Mouse (Mus musculus): ENCODE measurements around the gene Spi1. TPM values are rescaled to one million over a fixed set of nuclear protein-coding genes. Genes with fewer than 3 reads are reported as not detected.
"Not testable (repeated sequence)": the region's sequence is repeated elsewhere in the genome, so short reads cannot be mapped to it uniquely, and the experiment has no call there.

The Spi1 gene
- 3.0 and 3.6 TPM in 2 replicates for polyA plus RNA-seq (2014; fragmentation: Nextera tagmentation; extraction: Ambion mirVana)

- Histone ChIP-seq H3K27me3 (ENCODE audit: control insufficient read depth, insufficient read depth, low read length) (no peaks in the 10 kb centered on the region), H3K4me1 (ENCODE audit: control insufficient read depth, insufficient read depth, low read length) (no peaks in the 10 kb centered on the region), H3K4me3 (ENCODE audit: low read depth, low read length) (no peak within 1 kb of the TSS), H3K36me3 (replicated peaks; ENCODE audit: control insufficient read depth, insufficient read depth, low read depth, low read length) (no peaks in the 10 kb centered on the region), H3K4me2 (ENCODE audit: low read depth, low read length) (no peak within 1 kb of the TSS), H3K9ac (replicated peaks; ENCODE audit: low read length) (no peak within 1 kb of the TSS), H3K27ac (replicated peaks; ENCODE audit: low read depth, low read length) (no peak within 1 kb of the TSS), H3K9me3 (replicated peaks; ENCODE audit: control insufficient read depth, low read length) (no peaks in the 10 kb centered on the region)
- no peak for ATAC-seq (replicated peaks; ENCODE audit: insufficient number of reproducible peaks, low FRiP score, low TSS enrichment, low read depth)
- no peak for DNase-seq (ENCODE audit: low spot score)
- 85% methylated on average over 13 of the region's 13 CpGs for WGBS
Measured at GRCm38 (mm10) chr2:91081775-91082695, at the start of gene Spi1. Spi1 (plus strand) TSS chr2:91082390.

- H3K36me3 ChIP-seq (replicated peaks; ENCODE audit: control insufficient read depth, insufficient read depth, low read depth, low read length): no peaks in the 10 kb centered on the region
- WGBS: 20% methylated on average over 3 of the region's 3 CpGs
- H3K4me1 ChIP-seq (ENCODE audit: control insufficient read depth, insufficient read depth, low read length): no peaks in the 10 kb centered on the region
- no peak overlapping the region for H3K4me2 ChIP-seq (ENCODE audit: low read depth, low read length)
- no peak overlapping the region for H3K27ac ChIP-seq (replicated peaks; ENCODE audit: low read depth, low read length)
- peak; percentile 20 for DNase-seq (ENCODE audit: low spot score)
- no peaks in the 10 kb centered on the region for H3K27me3 ChIP-seq (ENCODE audit: control insufficient read depth, insufficient read depth, low read length)
- H3K9me3 ChIP-seq (replicated peaks; ENCODE audit: control insufficient read depth, low read length): no peaks in the 10 kb centered on the region
- no peak overlapping the region for H3K4me3 ChIP-seq (ENCODE audit: low read depth, low read length)
- H3K9ac ChIP-seq (replicated peaks; ENCODE audit: low read length): no peak overlapping the region
- no peak for ATAC-seq (replicated peaks; ENCODE audit: insufficient number of reproducible peaks, low FRiP score, low TSS enrichment, low read depth)
Measured at GRCm38 (mm10) chr2:91033000-91033399, 49.2 kb upstream of the Spi1 start.

- H3K4me3 ChIP-seq (ENCODE audit: low read depth, low read length): no peak within 1 kb of the TSS
- no peaks in the 10 kb centered on the region for H3K9me3 ChIP-seq (replicated peaks; ENCODE audit: control insufficient read depth, low read length)
- H3K27me3 ChIP-seq (ENCODE audit: control insufficient read depth, insufficient read depth, low read length): no peaks in the 10 kb centered on the region
- no peak within 1 kb of the TSS; the same call in 1 of the 2 replicates for H3K9ac ChIP-seq (replicated peaks; ENCODE audit: low read length)
- H3K4me2 ChIP-seq (ENCODE audit: low read depth, low read length): no peak within 1 kb of the TSS
- ATAC-seq (replicated peaks; ENCODE audit: insufficient number of reproducible peaks, low FRiP score, low TSS enrichment, low read depth): no peak
- no peak within 1 kb of the TSS for H3K27ac ChIP-seq (replicated peaks; ENCODE audit: low read depth, low read length)
- WGBS: 73% methylated on average over 9 of the region's 9 CpGs
- DNase-seq (ENCODE audit: low spot score): no peak
- H3K4me1 ChIP-seq (ENCODE audit: control insufficient read depth, insufficient read depth, low read length): no peaks in the 10 kb centered on the region
- H3K36me3 ChIP-seq (replicated peaks; ENCODE audit: control insufficient read depth, insufficient read depth, low read depth, low read length): no peaks in the 10 kb centered on the region
Measured at GRCm38 (mm10) chr2:91035385-91035784, 46.8 kb upstream of the Spi1 start, which contains the start of gene Rapsn. Rapsn (plus strand) TSS chr2:91035620.

- no peaks in the 10 kb centered on the region for H3K36me3 ChIP-seq (replicated peaks; ENCODE audit: control insufficient read depth, insufficient read depth, low read depth, low read length)
- H3K9ac ChIP-seq (replicated peaks; ENCODE audit: low read length): no peak overlapping the region
Measured at GRCm38 (mm10) chr2:91041786-91042185, 40.4 kb upstream of the Spi1 start.

GRCm38 (mm10) chr2:91042651-91043398 is 39.4 kb upstream of the Spi1 start:
- no peak for DNase-seq (ENCODE audit: low spot score)
- WGBS: 77% methylated on average over 21 of the region's 21 CpGs
- Histone ChIP-seq H3K27ac (replicated peaks; ENCODE audit: low read depth, low read length) (no peak overlapping the region), H3K4me1 (ENCODE audit: control insufficient read depth, insufficient read depth, low read length) (0 out of 2 replicates have a peak, but pooled peaks cover 3% of the 10 kb centered on the region), H3K27me3 (ENCODE audit: control insufficient read depth, insufficient read depth, low read length) (no peaks in the 10 kb centered on the region), H3K9me3 (replicated peaks; ENCODE audit: control insufficient read depth, low read length) (no peaks in the 10 kb centered on the region), H3K4me3 (ENCODE audit: low read depth, low read length) (no peak overlapping the region), H3K9ac (replicated peaks; ENCODE audit: low read length) (no peak overlapping the region), H3K36me3 (replicated peaks; ENCODE audit: control insufficient read depth, insufficient read depth, low read depth, low read length) (no peaks in the 10 kb centered on the region), H3K4me2 (ENCODE audit: low read depth, low read length) (no peak overlapping the region)
- ATAC-seq (replicated peaks; ENCODE audit: insufficient number of reproducible peaks, low FRiP score, low TSS enrichment, low read depth): no peak

More at GRCm38 (mm10) chr2:91041786-91042185, 40.4 kb upstream of the Spi1 start:
- no peak overlapping the region for H3K4me3 ChIP-seq (ENCODE audit: low read depth, low read length)
- no peak overlapping the region for H3K27ac ChIP-seq (replicated peaks; ENCODE audit: low read depth, low read length)
- no peak overlapping the region for H3K4me2 ChIP-seq (ENCODE audit: low read depth, low read length)
- ATAC-seq (replicated peaks; ENCODE audit: insufficient number of reproducible peaks, low FRiP score, low TSS enrichment, low read depth) (no peak), DNase-seq (ENCODE audit: low spot score) (no peak)
- H3K9me3 ChIP-seq (replicated peaks; ENCODE audit: control insufficient read depth, low read length): no peaks in the 10 kb centered on the region
- H3K4me1 ChIP-seq (ENCODE audit: control insufficient read depth, insufficient read depth, low read length): 0 out of 2 replicates have a peak, but pooled peaks cover 3% of the 10 kb centered on the region
- WGBS: 80% methylated on average over 8 of the region's 8 CpGs
- no peaks in the 10 kb centered on the region for H3K27me3 ChIP-seq (ENCODE audit: control insufficient read depth, insufficient read depth, low read length)

GRCm38 (mm10) chr2:91044727-91045126 is 37.5 kb upstream of the Spi1 start:
- DNase-seq (ENCODE audit: low spot score) (no peak), ATAC-seq (replicated peaks; ENCODE audit: insufficient number of reproducible peaks, low FRiP score, low TSS enrichment, low read depth) (no peak)
- Histone ChIP-seq H3K4me2 (ENCODE audit: low read depth, low read length) (no peak overlapping the region), H3K9ac (replicated peaks; ENCODE audit: low read length) (no peak overlapping the region), H3K36me3 (replicated peaks; ENCODE audit: control insufficient read depth, insufficient read depth, low read depth, low read length) (no peaks in the 10 kb centered on the region), H3K4me1 (ENCODE audit: control insufficient read depth, insufficient read depth, low read length) (0 out of 2 replicates have a peak, but pooled peaks cover 3% of the 10 kb centered on the region), H3K4me3 (ENCODE audit: low read depth, low read length) (no peak overlapping the region), H3K9me3 (replicated peaks; ENCODE audit: control insufficient read depth, low read length) (no peaks in the 10 kb centered on the region), H3K27me3 (ENCODE audit: control insufficient read depth, insufficient read depth, low read length) (no peaks in the 10 kb centered on the region), H3K27ac (replicated peaks; ENCODE audit: low read depth, low read length) (no peak overlapping the region)
- 84% methylated on average over 13 of the region's 13 CpGs for WGBS

- DNase-seq (ENCODE audit: low spot score); H3K4me2 ChIP-seq (ENCODE audit: low read depth, low read length); H3K9me3 ChIP-seq (replicated peaks; ENCODE audit: control insufficient read depth, low read length); ATAC-seq (replicated peaks; ENCODE audit: insufficient number of reproducible peaks, low FRiP score, low TSS enrichment, low read depth); H3K4me3 ChIP-seq (ENCODE audit: low read depth, low read length); H3K27ac ChIP-seq (replicated peaks; ENCODE audit: low read depth, low read length); H3K4me1 ChIP-seq (ENCODE audit: control insufficient read depth, insufficient read depth, low read length); H3K9ac ChIP-seq (replicated peaks; ENCODE audit: low read length); H3K27me3 ChIP-seq (ENCODE audit: control insufficient read depth, insufficient read depth, low read length); H3K36me3 ChIP-seq (replicated peaks; ENCODE audit: control insufficient read depth, insufficient read depth, low read depth, low read length): not testable (repeated sequence)
- WGBS: 100% methylated on average over 1 of the region's 1 CpGs
Measured at GRCm38 (mm10) chr2:91045805-91046204, 36.4 kb upstream of the Spi1 start.
